Mouse (Mus musculus) duodenum, adult 2 months (tissue): ENCODE data around the gene Gimap8. TPM values are rescaled to one million over a fixed set of nuclear protein-coding genes. Genes with fewer than 3 reads are reported as not detected.

ENCODE experiments used
- polyA plus RNA-seq: library from polyadenylated mRNA; depleted of rRNA; stranded (reverse); fragments of >200 nt; gene quantifications from 2 replicates; pipeline ENCODE4 v1.2.3, GENCODE M21; 2012; ENCODE audit warnings: low replicate concordance; rRNA removed

The Gimap8 gene
- 0.27 and 0.54 TPM in 2 replicates for polyA plus RNA-seq

GRCm38 (mm10) chr6:48646995-48647394 lies at the start of gene Gimap8:
Gimap8 (plus strand) TSS chr6:48647234.

GRCm38 (mm10) chr6:48601271-48602079 lies 45.6 kb upstream of the Gimap8 start, which contains the start of gene Zfp775:
Zfp775 (plus strand) TSS chr6:48602063.

GRCm38 (mm10) chr6:48626464-48626863 lies 20.6 kb upstream of the Gimap8 start, which contains the start of gene AI854703:
AI854703 (plus strand) TSS chr6:48626764.

GRCm38 (mm10) chr6:48675931-48676859 lies 29.2 kb downstream of the Gimap8 start, which contains the start of gene Gimap9:
Gimap9 (plus strand) TSS chr6:48676129.

GRCm38 (mm10) chr6:48684319-48684718 lies 37.3 kb downstream of the Gimap8 start, which contains the start of gene Gimap4:
Gimap4 (plus strand) TSS chr6:48684549.

Other genes with a start within 250 kb of the Gimap8 start
- gene Zfp467, start 201.4 kb upstream of the Gimap8 start, polyA plus RNA-seq = 21.7 and 31.1 TPM in 2 replicates
- gene Sspo, start 199.0 kb upstream of the Gimap8 start, polyA plus RNA-seq = 0.99 and 1.9 TPM in 2 replicates
- gene Atp6v0e2, start 109.6 kb upstream of the Gimap8 start, polyA plus RNA-seq = 21.6 and 36.5 TPM in 2 replicates
- 17.9 and 19.5 TPM in 2 replicates for gene Lrrc61, start 92.4 kb upstream of the Gimap8 start, polyA plus RNA-seq
- gene Rarres2, start 74.4 kb upstream of the Gimap8 start, polyA plus RNA-seq = 29.5 and 42.3 TPM in 2 replicates
- not detected in 2 replicates for gene Gm45021, start 57.6 kb upstream of the Gimap8 start, polyA plus RNA-seq
- gene Repin1, start 53.4 kb upstream of the Gimap8 start, polyA plus RNA-seq = 8.1 and 17.1 TPM in 2 replicates
- gene Gm44965, start 53.3 kb upstream of the Gimap8 start, polyA plus RNA-seq = not detected in 2 replicates
- 1.8 and 2.5 TPM in 2 replicates for gene Zfp775, start 45.2 kb upstream of the Gimap8 start, polyA plus RNA-seq
- 0.48 and 0.78 TPM in 2 replicates for gene AI854703, start 20.5 kb upstream of the Gimap8 start, polyA plus RNA-seq
- 0.26 and 0.53 TPM in 2 replicates for gene Gimap9, start 28.9 kb downstream of the Gimap8 start, polyA plus RNA-seq
- gene Gimap4, start 37.3 kb downstream of the Gimap8 start, polyA plus RNA-seq = 1.3 and 6.1 TPM in 2 replicates
- 0.92 and 2.6 TPM in 2 replicates for gene Gimap6, start 61.0 kb downstream of the Gimap8 start, polyA plus RNA-seq
- gene Gm28053, start 71.4 kb downstream of the Gimap8 start, polyA plus RNA-seq = not detected in 2 replicates
- gene Gimap7, start 71.4 kb downstream of the Gimap8 start, polyA plus RNA-seq = 0.63 and 2.0 TPM in 2 replicates
- gene Gimap1, start 91.8 kb downstream of the Gimap8 start, polyA plus RNA-seq = 10.2 and 21.6 TPM in 2 replicates
- 7.1 and 9.2 TPM in 2 replicates for gene Gimap5, start 99.0 kb downstream of the Gimap8 start, polyA plus RNA-seq
- gene Gimap3, start 123.6 kb downstream of the Gimap8 start, polyA plus RNA-seq = 3.7 and 11.7 TPM in 2 replicates
- 106 and 117 TPM in 2 replicates for gene Tmem176a, start 193.7 kb downstream of the Gimap8 start, polyA plus RNA-seq
- gene Tmem176b, start 194.3 kb downstream of the Gimap8 start, polyA plus RNA-seq = 210 and 214 TPM in 2 replicates
- gene Aoc1, start 225.7 kb downstream of the Gimap8 start, polyA plus RNA-seq = 152 and 648 TPM in 2 replicates